Mouse (Mus musculus) left cerebral cortex, adult 2 months (tissue): Measurements from ENCODE around the gene Krtap4-13. TPM values are rescaled to one million over a fixed set of nuclear protein-coding genes. Genes with fewer than 3 reads are reported as not detected.
"Not testable (repeated sequence)": the region's sequence is repeated elsewhere in the genome, so short reads cannot be mapped to it uniquely, and the experiment has no call there.

Source experiments
- DNase-seq, 2 experiments: peaks; one replicate each; pipeline ENCODE4 v3.0.0; 2021 to 2022; ENCODE audit warnings: low spot score in 2 of 2, mixed read lengths in 1 of 2; ENCODE audit errors: extremely low spot score in 1 of 2
- H3K27ac ChIP-seq: fragments of 200-600 bp; 2 replicates; pipeline ENCODE4 v1.8.1; 2022
- H3K4me3 ChIP-seq: fragments of 200-600 bp; 2 replicates; pipeline ENCODE4 v1.8.1; 2022
- CTCF ChIP-seq: fragments of 200-600 bp; IDR thresholded peaks from 2 replicates; pipeline ENCODE4 v1.8.1; 2022; ENCODE audit warnings: antibody characterized with exemption, mild to moderate bottlenecking, moderate library complexity
- intact Hi-C: fragments of 180-260 bp; cut with DNase I; formaldehyde crosslinking; loops from one replicate; pipeline ENCODE4 v1.15.1; 2025
- long read RNA-seq, 2 experiments: library from polyadenylated mRNA; stranded (forward); transcript quantifications; one replicate each; pipeline ENCODE4 v2.0.0; 2021; ENCODE audit warnings: borderline mapping rate in 2 of 2
- total RNA-seq, 2 experiments: library from RNA; stranded (reverse); gene quantifications; 2 replicates each; pipeline ENCODE4 v1.2.3; 2021

Krtap4-13 gene
- not detected for total RNA-seq
- long read RNA-seq, experiment 1 = 0 reads
- long read RNA-seq, experiment 2 = 0 reads

DNA sequence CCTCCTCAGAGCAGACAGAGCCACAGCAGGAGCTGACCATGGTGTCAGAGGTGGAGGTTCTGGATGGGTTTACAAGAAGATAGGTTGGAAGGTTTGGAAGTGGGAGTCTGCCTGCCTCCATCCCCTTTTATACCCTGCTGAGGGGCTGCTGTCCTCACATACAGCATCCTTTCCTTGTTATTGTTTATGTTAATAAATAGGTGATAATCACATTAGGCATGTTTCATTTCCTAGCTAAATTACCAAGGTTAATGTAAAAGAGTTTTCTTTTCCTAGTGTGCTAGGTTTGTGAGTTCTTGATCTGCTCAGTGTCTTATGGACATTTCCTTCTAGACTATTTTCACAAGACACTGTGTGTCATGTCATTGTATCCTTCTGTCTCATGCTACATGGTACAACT lies at the start of gene Krtap4-13:
Gene Krtap4-13 (minus strand): TSS at position 101 of the 400 bp plus-strand sequence.
- intact Hi-C loops, DNase-seq, H3K27ac ChIP-seq, H3K4me3 ChIP-seq: not testable (repeated sequence)

- no peak for TF ChIP-seq CTCF
- Histone ChIP-seq H3K27ac (no peak overlapping the region), H3K4me3 (no peak overlapping the region)
- no peak for DNase-seq
- intact Hi-C loops = no loop called here
These were observed 49.1 kb upstream of the Krtap4-13 start for GRCm38 (mm10) chr11:99858761-99859160.

DNA sequence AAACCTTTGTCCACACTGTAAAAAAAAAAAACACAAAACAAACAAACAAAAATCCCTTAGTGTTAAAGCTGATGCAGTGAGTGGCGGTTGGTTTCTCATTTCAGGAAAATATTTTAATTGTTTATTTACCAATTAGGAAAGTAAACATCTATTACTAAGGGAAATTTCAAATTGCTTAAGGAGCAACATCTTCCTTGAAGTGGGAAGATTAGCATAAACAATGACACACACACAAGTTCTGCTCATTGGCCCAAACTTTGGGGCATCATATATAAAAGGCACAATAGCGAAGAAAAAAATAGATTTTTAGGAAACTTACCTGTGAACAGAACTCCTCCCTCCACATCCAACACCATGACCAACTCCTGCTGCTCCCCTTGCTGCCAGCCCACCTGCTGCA lies 47.9 kb upstream of the Krtap4-13 start, which contains the start of gene Gm11568:
Gene Gm11568 (plus strand): TSS at position 301 of the 400 bp plus-strand sequence.
- Histone ChIP-seq H3K4me3 (no peak within 1 kb of the TSS), H3K27ac (no peak within 1 kb of the TSS)
- intact Hi-C loops = no loop called here
- TF ChIP-seq CTCF = no peak
- DNase-seq = no peak

DNA sequence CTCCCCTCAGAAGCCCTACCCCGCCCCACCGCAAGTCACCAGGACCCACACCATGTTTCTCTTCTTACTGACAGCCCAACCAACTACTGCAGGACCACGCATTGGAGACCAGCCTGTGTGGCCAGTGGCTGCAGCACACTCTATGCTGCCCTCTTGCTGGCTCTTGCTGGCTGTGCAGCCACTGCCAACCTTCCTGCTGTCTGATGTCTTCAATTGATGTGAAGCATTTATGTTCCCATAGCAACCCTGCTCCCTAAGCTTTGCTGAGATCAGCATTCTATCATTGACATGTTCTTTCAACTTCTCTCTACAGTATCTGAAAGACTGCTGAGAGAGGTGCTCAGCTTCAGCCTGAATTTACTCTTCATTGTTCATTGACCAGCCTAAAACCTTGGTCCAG lies 44.4 kb upstream of the Krtap4-13 start:
- intact Hi-C loops = no loop called here
- no peak overlapping the region for H3K27ac ChIP-seq
- DNase-seq = no peak
- H3K4me3 ChIP-seq = no peak overlapping the region
- TF ChIP-seq CTCF = peak; percentile 20

DNA sequence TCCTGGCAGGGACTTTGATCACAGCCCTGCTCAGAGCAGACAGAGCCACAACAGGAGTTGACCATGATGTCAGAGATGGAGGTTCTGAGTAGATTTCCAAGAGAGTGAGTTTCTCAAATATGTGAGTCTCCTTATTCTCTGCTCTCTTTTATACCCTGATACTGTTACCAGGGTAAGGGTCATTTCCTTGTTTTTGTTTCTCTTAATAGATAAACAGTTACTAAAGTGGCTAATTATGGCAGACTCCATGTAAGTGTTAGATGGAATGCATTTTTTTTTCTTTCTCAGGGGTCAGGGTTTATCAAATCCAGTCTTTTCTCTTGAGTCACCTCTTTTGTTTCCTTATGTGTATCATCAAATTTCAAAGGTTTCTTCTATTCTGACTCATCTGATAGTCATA lies 41.8 kb upstream of the Krtap4-13 start, which contains the start of gene Krtap4-16:
Gene Krtap4-16 (minus strand): TSS at position 101 of the 400 bp plus-strand sequence.
- Histone ChIP-seq H3K4me3 (no peak within 1 kb of the TSS), H3K27ac (no peak within 1 kb of the TSS)
- no peak for TF ChIP-seq CTCF
- intact Hi-C loops = no loop called here
- DNase-seq = no peak

DNA sequence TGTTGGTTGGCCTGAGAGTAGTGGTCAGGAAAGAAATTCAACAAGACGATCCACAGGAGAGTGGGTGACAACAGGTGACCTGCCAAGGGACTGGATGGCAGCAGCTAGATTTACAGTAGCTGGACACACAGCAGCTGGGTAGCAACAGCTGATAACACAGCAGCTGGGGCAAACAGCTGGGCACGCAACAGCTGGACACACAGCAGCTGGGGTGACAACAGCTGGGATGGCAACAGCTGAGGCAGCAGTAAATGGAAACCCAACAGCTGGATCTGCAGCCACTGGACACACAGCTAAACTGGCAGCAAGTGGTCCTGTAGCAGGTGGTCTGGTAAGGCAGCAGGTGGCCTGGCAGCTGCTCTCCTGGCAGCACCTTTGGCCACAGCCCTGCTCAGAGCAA lies 37.1 kb upstream of the Krtap4-13 start:
- TF ChIP-seq CTCF = no peak
- DNase-seq = no peak
- no peak overlapping the region for H3K4me3 ChIP-seq
- intact Hi-C loops = no loop called here
- no peak overlapping the region for H3K27ac ChIP-seq

GRCm38 (mm10) chr11:99842185-99842584 lies 32.5 kb upstream of the Krtap4-13 start:
- Histone ChIP-seq H3K4me3 (no peak overlapping the region), H3K27ac (no peak overlapping the region)
- intact Hi-C loops = no loop called here
- no peak for TF ChIP-seq CTCF
- no peak for DNase-seq

DNA sequence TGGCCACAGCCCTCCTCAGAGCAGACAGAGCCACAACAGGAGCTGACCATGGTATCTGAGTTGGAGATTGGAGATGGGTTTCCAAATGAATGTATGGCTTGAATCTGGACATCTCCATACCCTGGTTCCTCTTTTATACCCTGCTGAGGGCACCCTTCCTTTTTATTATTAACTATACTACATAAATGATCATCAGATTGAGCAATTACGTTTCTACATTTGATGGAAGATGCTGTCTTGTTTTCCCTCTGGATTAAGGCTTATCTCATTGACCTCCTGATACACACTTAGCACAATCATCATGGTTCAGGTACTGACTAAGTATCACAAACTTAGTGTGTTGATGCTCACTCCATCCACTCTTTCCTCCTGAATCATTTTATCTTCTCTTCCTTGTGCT lies 28.3 kb upstream of the Krtap4-13 start, which contains the start of gene 2300003K06Rik:
Gene 2300003K06Rik (minus strand): TSS at position 101 of the 400 bp plus-strand sequence.
- no peak for DNase-seq
- TF ChIP-seq CTCF = no peak
- intact Hi-C loops = no loop called here
- Histone ChIP-seq H3K27ac (no peak within 1 kb of the TSS), H3K4me3 (no peak within 1 kb of the TSS)

DNA sequence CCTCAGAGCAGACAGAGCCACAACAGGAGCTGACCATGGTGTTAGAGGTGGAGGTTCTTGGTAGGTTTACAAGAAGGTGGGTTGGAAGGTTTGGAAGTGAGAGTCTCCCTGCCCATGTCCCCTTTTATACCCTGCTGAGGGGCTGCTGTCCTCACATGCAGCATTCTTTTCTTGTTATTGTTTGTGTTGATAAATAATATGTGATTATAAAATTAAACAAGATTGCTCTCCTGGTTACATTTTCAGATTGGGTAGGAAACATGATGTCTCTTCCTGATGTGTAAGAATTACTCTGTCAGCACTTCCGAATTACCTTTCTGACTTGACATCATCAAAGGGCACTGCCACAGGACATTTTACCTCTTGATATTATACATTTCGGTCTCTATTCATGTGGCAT lies 5.9 kb upstream of the Krtap4-13 start, which contains the start of gene Gm11564:
Gene Gm11564 (minus strand): TSS at position 101 of the 400 bp plus-strand sequence.
- H3K27ac ChIP-seq, intact Hi-C loops, DNase-seq, H3K4me3 ChIP-seq: not testable (repeated sequence)

DNA sequence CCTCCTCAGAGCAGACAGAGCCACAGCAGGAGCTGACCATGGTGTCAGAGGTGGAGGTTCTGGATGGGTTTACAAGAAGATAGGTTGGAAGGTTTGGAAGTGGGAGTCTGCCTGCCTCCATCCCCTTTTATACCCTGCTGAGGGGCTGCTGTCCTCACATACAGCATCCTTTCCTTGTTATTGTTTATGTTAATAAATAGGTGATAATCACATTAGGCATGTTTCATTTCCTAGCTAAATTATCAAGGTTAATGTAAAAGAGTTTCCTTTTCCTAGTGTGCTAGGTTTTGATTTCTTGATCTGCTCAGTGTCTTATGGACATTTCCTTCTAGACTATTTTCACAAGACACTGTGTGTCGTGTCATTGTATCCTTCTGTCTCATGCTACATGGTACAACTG lies 5.3 kb downstream of the Krtap4-13 start, which contains the start of gene Gm11554:
Gene Gm11554 (minus strand): TSS at position 101 of the 400 bp plus-strand sequence.
- H3K27ac ChIP-seq, DNase-seq, H3K4me3 ChIP-seq, intact Hi-C loops: not testable (repeated sequence)

DNA sequence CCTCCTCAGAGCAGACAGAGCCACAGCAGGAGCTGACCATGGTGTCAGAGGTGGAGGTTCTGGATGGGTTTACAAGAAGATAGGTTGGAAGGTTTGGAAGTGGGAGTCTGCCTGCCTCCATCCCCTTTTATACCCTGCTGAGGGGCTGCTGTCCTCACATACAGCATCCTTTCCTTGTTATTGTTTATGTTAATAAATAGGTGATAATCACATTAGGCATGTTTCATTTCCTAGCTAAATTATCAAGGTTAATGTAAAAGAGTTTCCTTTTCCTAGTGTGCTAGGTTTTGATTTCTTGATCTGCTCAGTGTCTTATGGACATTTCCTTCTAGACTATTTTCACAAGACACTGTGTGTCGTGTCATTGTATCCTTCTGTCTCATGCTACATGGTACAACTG lies 10.9 kb downstream of the Krtap4-13 start, which contains the start of gene Gm11569:
Gene Gm11569 (minus strand): TSS at position 101 of the 400 bp plus-strand sequence.
- H3K27ac ChIP-seq, H3K4me3 ChIP-seq, intact Hi-C loops, DNase-seq: not testable (repeated sequence)

GRCm38 (mm10) chr11:99793367-99793766 lies 16.3 kb downstream of the Krtap4-13 start, which contains the start of gene Gm11596:
Gm11596 (minus strand) TSS chr11:99793467.
- no peak for TF ChIP-seq CTCF
- intact Hi-C loops = no loop called here
- Histone ChIP-seq H3K27ac (no peak within 1 kb of the TSS), H3K4me3 (no peak within 1 kb of the TSS)
- DNase-seq = no peak

- H3K27ac ChIP-seq, H3K4me3 ChIP-seq, intact Hi-C loops, DNase-seq: not testable (repeated sequence)
These were observed 24.8 kb downstream of the Krtap4-13 start, which contains the start of gene Krtap4-9 for GRCm38 (mm10) chr11:99784900-99785299. Krtap4-9 (plus strand) TSS chr11:99785200.
